Mouse (Mus musculus) embryonic facial prominence, embryonic 11.5 days (tissue): ENCODE measurements around the gene Psmc1. TPM values are rescaled to one million over a fixed set of nuclear protein-coding genes. Genes with fewer than 3 reads are reported as not detected.

Experiments
- ATAC-seq: fragments of 200-750 bp; cut with Nextera tagmentation; replicated peaks from 2 replicates; pipeline ENCODE4 v1.8.0; 2017; ENCODE audit warnings: low read depth; ENCODE audit not compliant: insufficient number of reproducible peaks, low FRiP score, low TSS enrichment
- DNase-seq: peaks from one replicate; pipeline ENCODE4 v3.0.0-alpha.2; 2015; ENCODE audit warnings: low spot score
- H3K27ac ChIP-seq: fragments of 300-500 bp; sonication (generic); replicated peaks from 2 replicates; pipeline ENCODE4 v1.5.1; 2014; ENCODE audit warnings: mild to moderate bottlenecking, low read depth, low read length, control low read depth
- H3K27me3 ChIP-seq: fragments of 300-500 bp; sonication (generic); 2 replicates; pipeline ENCODE4 v1.6.1; 2014; ENCODE audit warnings: mild to moderate bottlenecking, low read length, moderate library complexity, mixed read lengths; ENCODE audit not compliant: control insufficient read depth, insufficient read depth
- H3K36me3 ChIP-seq: fragments of 300-500 bp; sonication (generic); replicated peaks from 2 replicates; pipeline ENCODE4 v1.6.1; 2014; ENCODE audit warnings: low read depth, mild to moderate bottlenecking, low read length, moderate library complexity, mixed read lengths; ENCODE audit not compliant: control insufficient read depth, insufficient read depth
- H3K4me1 ChIP-seq: fragments of 300-500 bp; sonication (generic); 2 replicates; pipeline ENCODE4 v1.6.1; 2014; ENCODE audit warnings: low read length, mixed read lengths; ENCODE audit not compliant: control insufficient read depth, insufficient read depth
- H3K4me2 ChIP-seq: fragments of 300-500 bp; sonication (generic); 2 replicates; pipeline ENCODE4 v1.6.1; 2014; ENCODE audit warnings: low read depth, mild to moderate bottlenecking, control low read depth, low read length, moderate library complexity
- H3K4me3 ChIP-seq: fragments of 300-500 bp; sonication (generic); 2 replicates; pipeline ENCODE4 v1.5.1; 2014; ENCODE audit warnings: low read depth, low read length, control low read depth
- H3K9ac ChIP-seq: fragments of 300-500 bp; sonication (generic); replicated peaks from 2 replicates; pipeline ENCODE4 v1.6.1; 2014; ENCODE audit warnings: mild to moderate bottlenecking, control low read depth, low read length
- H3K9me3 ChIP-seq: fragments of 300-500 bp; sonication (generic); replicated peaks from 2 replicates; pipeline ENCODE4 v1.6.1; 2016; ENCODE audit warnings: mild to moderate bottlenecking, low read length, inconsistent platforms, mixed read lengths; ENCODE audit not compliant: control insufficient read depth
- WGBS: fragments of 180-500 bp; shearing (Covaris S2); extraction: QIAGEN DNeasy Blood & Tissue Kit; methylation state at CpG from one replicate; pipeline ENCODE4 v1.1.7; 2014; 5-methylcytosine and 5-hydroxymethylcytosine counted together
- polyA plus RNA-seq: library from polyadenylated mRNA; unstranded; fragments of >200 nt; fragmentation: Nextera tagmentation; extraction: Ambion mirVana; gene quantifications from 2 replicates; pipeline ENCODE4 v1.2.1, GENCODE M21; 2014

Psmc1 gene
- 433 and 457 TPM in 2 replicates for polyA plus RNA-seq

DNA sequence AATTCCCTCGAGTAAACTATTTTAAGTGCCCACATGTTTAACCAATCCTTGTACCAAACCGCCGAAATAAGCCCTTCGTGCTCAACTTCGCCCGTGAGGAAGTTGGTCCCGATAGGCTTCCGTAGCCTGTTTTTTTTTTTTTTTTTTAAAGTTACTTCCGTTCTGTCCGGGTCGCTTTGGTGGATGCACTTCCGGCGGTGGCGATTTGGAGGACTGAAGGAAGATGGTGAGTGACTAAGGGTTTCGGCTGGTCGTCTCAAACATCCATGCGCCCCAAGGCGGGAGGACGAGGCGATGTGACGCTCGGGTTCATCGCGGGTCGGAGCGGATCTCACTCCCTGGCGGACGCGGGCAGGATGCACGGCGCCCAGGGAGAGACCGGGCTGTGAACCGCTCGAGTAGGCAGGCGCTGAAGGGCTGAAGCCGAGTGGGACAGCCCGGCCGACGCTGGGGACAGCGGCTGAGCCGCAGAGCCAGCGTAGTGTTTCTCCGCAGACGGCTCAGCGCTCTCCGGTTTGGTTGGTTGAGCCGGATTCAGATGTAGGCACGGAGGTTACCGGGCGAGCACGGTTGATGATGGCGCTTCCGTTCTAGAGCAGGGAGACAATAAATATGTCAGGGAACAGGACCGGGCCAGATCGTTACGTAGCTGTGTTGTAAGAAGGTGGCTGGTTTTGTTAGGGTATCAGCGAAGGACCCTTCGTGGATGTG is at the start of gene Psmc1:
Gene Psmc1 (plus strand): TSS at position 169 of the 711 bp plus-strand sequence.
- peak within 1 kb of the TSS; percentile 89 for H3K4me3 ChIP-seq
- ATAC-seq: peak; percentile 78
- H3K36me3 ChIP-seq: peaks cover 4% of the 10 kb centered on the region
- under 1% methylated on average over 58 of the region's 58 CpGs for WGBS
- no peaks in the 10 kb centered on the region for H3K27me3 ChIP-seq
- H3K4me2 ChIP-seq: peak within 1 kb of the TSS; percentile 61
- H3K4me1 ChIP-seq: no peaks in the 10 kb centered on the region
- DNase-seq: peak; percentile 92
- H3K27ac ChIP-seq: peak within 1 kb of the TSS; percentile 70; the same call in 1 of the 2 replicates
- no peaks in the 10 kb centered on the region for H3K9me3 ChIP-seq
- H3K9ac ChIP-seq: peak within 1 kb of the TSS; percentile 91

DNA sequence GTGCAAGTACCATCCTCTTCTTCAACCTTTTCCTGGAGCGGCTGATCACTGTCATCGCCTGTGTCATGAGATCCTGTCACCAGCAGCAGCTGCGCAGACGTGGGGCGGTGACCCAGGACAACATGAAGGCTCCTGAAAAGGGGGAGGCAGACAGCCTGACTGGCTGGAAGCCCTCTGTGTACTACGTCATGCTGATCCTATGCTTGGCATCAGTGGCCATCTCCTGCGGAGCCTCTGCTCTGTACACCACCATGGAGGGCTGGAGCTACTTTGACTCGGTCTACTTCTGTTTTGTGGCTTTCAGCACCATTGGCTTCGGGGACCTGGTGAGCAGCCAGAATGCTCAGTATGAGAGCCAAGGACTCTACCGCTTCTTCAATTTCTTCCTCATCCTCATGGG is 48.9 kb upstream of the Psmc1 start:
- Histone ChIP-seq H3K9ac (no peak overlapping the region), H3K4me3 (no peak overlapping the region), H3K27me3 (no peaks in the 10 kb centered on the region), H3K4me2 (no peak overlapping the region), H3K27ac (no peak overlapping the region), H3K4me1 (no peaks in the 10 kb centered on the region), H3K9me3 (no peaks in the 10 kb centered on the region), H3K36me3 (no peaks in the 10 kb centered on the region)
- no peak for ATAC-seq
- DNase-seq: no peak
- WGBS: 91% methylated on average over 10 of the region's 10 CpGs

DNA sequence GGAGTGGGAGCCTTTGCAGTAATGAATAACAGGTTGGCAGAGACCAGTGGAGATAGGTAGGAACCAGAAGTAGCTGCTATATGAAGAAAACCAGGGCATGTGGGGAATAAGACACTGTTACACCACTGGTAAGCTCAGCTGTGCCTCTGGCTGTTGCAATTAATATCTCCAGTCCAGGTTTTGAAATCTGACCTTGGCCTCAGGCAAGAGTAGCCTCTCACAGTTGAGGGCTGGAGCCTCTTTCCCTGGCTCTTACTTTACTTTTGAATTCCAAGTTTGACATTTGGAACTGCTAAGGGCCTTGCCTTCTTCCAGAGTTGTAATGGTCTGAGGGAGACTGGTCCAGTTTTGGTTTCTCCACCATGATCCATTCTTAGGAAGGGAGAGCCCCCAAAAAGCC is 48.1 kb upstream of the Psmc1 start:
- Histone ChIP-seq H3K9ac (no peak overlapping the region), H3K27me3 (no peaks in the 10 kb centered on the region), H3K4me3 (no peak overlapping the region), H3K4me1 (no peaks in the 10 kb centered on the region), H3K9me3 (no peaks in the 10 kb centered on the region), H3K4me2 (no peak overlapping the region), H3K27ac (no peak overlapping the region), H3K36me3 (no peaks in the 10 kb centered on the region)
- no peak for DNase-seq
- ATAC-seq: no peak

DNA sequence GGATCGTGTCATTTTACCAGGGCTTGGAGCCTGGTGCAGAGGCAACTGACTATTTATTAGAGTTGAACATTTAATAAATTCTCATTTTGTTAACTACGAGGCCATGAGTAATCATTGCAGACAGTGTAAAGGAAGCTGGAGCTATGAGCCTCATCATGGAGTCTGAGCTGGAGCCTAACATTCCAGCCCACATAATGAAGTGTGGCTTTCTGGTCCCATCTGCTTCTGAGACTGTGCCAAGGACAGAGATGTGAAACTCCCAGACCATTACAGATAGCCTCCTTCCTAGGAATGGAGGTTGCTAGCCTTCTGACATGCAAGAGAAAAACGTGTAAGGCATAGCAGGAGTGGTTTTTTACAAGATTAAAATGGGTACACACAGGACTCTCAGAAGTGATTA is 47.4 kb upstream of the Psmc1 start:
- no peaks in the 10 kb centered on the region for H3K27me3 ChIP-seq
- no peaks in the 10 kb centered on the region for H3K9me3 ChIP-seq
- DNase-seq (no peak), ATAC-seq (no peak)
- H3K36me3 ChIP-seq: no peaks in the 10 kb centered on the region
- 84% methylated on average over 3 of the region's 3 CpGs for WGBS
- H3K9ac ChIP-seq: no peak overlapping the region
- H3K4me3 ChIP-seq: no peak overlapping the region
- no peaks in the 10 kb centered on the region for H3K4me1 ChIP-seq
- no peak overlapping the region for H3K4me2 ChIP-seq
- H3K27ac ChIP-seq: no peak overlapping the region

DNA sequence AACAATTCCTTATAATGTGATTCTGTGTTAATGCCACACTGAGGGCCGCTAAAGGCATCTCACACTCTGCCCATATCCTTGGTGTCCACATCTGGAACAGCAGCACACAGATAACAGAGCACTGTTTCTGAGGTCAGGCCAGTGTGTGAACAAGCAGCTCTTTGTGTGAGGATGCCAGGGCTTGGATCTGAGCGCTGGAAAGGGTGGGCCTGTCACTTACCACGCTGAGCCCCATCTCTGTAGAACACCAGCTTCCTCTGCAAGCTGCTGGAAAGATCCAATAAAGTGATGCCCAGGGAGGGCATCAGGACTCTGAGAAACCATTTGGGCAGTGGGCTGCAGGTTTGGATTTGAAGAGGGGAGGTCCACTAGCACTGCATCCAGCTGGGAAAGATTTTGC is 44.8 kb upstream of the Psmc1 start:
- no peak for DNase-seq
- H3K4me3 ChIP-seq: no peak overlapping the region
- H3K4me1 ChIP-seq: no peaks in the 10 kb centered on the region
- ATAC-seq: no peak
- 40% methylated on average over 3 of the region's 3 CpGs for WGBS
- no peak overlapping the region for H3K4me2 ChIP-seq
- no peak overlapping the region for H3K27ac ChIP-seq
- no peaks in the 10 kb centered on the region for H3K27me3 ChIP-seq
- no peaks in the 10 kb centered on the region for H3K36me3 ChIP-seq
- H3K9me3 ChIP-seq: no peaks in the 10 kb centered on the region
- no peak overlapping the region for H3K9ac ChIP-seq

DNA sequence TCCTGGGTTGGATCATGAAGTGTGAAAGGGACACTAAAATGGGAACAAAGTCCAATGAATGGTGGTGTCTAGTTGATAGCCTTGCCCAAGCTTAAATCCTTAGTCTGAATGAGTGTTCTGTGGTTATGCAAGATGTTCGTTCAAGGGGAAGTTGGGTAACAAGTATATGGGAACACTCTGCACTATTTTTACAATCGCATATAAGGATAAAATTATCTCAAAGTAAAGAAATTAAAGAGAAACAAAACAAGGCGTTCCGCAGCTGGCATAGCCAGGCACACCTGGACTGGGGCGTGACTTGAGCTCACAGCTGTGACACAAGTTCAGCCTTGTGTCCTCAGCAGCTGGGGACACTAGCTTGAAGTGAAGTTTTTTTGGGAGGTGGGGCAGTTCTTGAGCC is 42.5 kb upstream of the Psmc1 start:
- ATAC-seq: no peak
- H3K27ac ChIP-seq: no peak overlapping the region
- 90% methylated on average over 5 of the region's 5 CpGs for WGBS
- no peaks in the 10 kb centered on the region for H3K9me3 ChIP-seq
- no peaks in the 10 kb centered on the region for H3K4me1 ChIP-seq
- no peak overlapping the region for H3K4me3 ChIP-seq
- no peaks in the 10 kb centered on the region for H3K36me3 ChIP-seq
- no peak overlapping the region for H3K9ac ChIP-seq
- H3K4me2 ChIP-seq: no peak overlapping the region
- H3K27me3 ChIP-seq: no peaks in the 10 kb centered on the region
- DNase-seq: no peak

DNA sequence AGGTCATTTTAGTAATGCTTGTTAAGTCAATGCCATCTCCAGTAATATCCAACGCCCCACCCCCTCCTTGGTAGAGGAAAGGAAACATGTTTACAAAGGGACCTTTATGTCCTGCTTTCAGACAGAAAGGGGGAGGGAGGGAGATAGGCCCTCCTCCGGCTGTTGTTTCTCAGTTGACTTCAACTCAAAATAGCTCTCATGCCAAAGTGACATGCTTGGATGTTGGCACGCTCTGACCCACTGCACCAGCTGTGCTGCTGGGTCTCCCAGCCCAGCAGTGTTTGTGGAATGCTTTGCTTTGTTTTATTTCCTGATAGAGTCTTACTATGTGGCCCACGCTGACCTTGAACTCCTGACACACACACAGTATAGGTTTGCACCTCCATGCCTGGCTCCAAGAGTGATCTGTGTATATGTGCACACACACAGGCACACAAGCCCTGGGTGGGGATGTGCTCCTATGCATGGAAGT is 36.7 kb upstream of the Psmc1 start:
- no peak overlapping the region for H3K27ac ChIP-seq
- WGBS: 50% methylated on average over 4 of the region's 4 CpGs
- H3K36me3 ChIP-seq: no peaks in the 10 kb centered on the region
- H3K9ac ChIP-seq: no peak overlapping the region
- H3K4me1 ChIP-seq: no peaks in the 10 kb centered on the region
- H3K4me3 ChIP-seq: no peak overlapping the region
- ATAC-seq (no peak), DNase-seq (no peak)
- no peak overlapping the region for H3K4me2 ChIP-seq
- no peaks in the 10 kb centered on the region for H3K27me3 ChIP-seq
- no peaks in the 10 kb centered on the region for H3K9me3 ChIP-seq

DNA sequence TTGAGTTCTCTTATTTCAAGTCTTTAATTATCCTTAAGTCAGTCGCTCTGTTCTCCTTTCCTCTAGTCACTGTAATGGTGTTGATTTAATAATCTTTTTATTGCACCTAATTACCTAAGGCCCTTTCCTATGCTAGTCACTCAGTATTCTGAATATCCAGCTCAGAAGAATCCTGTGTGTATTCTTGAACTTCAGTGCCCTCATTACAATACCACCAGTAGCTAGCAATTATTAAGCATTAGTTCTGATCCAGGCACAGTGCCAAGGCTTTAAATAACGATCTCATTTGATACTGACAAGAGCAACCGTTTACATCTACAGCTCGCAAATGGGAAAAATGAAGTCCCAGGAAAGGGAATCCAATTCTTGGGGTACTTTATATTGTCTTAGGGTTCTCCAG is 34.2 kb upstream of the Psmc1 start:
- Histone ChIP-seq H3K9me3 (no peaks in the 10 kb centered on the region), H3K27me3 (no peaks in the 10 kb centered on the region), H3K9ac (no peak overlapping the region), H3K27ac (no peak overlapping the region), H3K4me2 (no peak overlapping the region), H3K36me3 (no peaks in the 10 kb centered on the region), H3K4me1 (no peaks in the 10 kb centered on the region), H3K4me3 (no peak overlapping the region)
- ATAC-seq: no peak
- WGBS: 82% methylated on average over 4 of the region's 4 CpGs
- no peak for DNase-seq
